Mouse (Mus musculus) C3H10T1/2 (cell line): Measurements from ENCODE around the gene Pdxdc1. TPM values are rescaled to one million over a fixed set of nuclear protein-coding genes. Genes with fewer than 3 reads are reported as not detected.

ENCODE experiments used
- polyA plus RNA-seq, 2 experiments: library from polyadenylated mRNA; unstranded; fragments of >200 nt; fragmentation: generic; extraction: Trizol; gene quantifications; one replicate each; pipeline ENCODE4 v1.2.1; 2012; ENCODE audit warnings: missing spikeins in 2 of 2

Gene Pdxdc1
- 10 to 100 TPM in 1 of 2 experiments, 1 to 10 TPM in 1; 6.1 to 39.3 TPM for polyA plus RNA-seq

GRCm38 (mm10) chr16:13902888-13903483 is at the start of gene Pdxdc1, which contains the start of gene Mpv17l:
Gene Pdxdc1 (minus strand): TSS chr16:13903131.
Gene Mpv17l (plus strand): TSS chr16:13903161.

GRCm38 (mm10) chr16:13818560-13819393 is 84.2 kb downstream of the Pdxdc1 start, which contains the start of gene Ntan1:
Gene Ntan1 (plus strand): TSS chr16:13818845.

Other genes starting within 250 kb of the Pdxdc1 start
- gene Parn, start 235.0 kb downstream of the Pdxdc1 start, polyA plus RNA-seq: 10 to 100 TPM in 1 of 2 experiments, 1 to 10 TPM in 1; 4.5 to 26.0 TPM
- gene Bfar, start 231.3 kb downstream of the Pdxdc1 start, polyA plus RNA-seq: 10 to 100 TPM in 1 of 2 experiments, 1 to 10 TPM in 1; 1.3 to 16.3 TPM
- 1 to 10 TPM in 1 of 2 experiments, under 1 TPM in 1; 0.08 to 1.6 TPM for gene 3110001I22Rik, start 231.2 kb downstream of the Pdxdc1 start, polyA plus RNA-seq
- not detected for gene Pla2g10, start 172.1 kb downstream of the Pdxdc1 start, polyA plus RNA-seq
- gene Rrn3, start 122.4 kb downstream of the Pdxdc1 start, polyA plus RNA-seq: 10 to 100 TPM in 1 of 2 experiments, 1 to 10 TPM in 1; 6.2 to 17.6 TPM
- gene Ntan1, start 84.3 kb downstream of the Pdxdc1 start, polyA plus RNA-seq: 10 to 100 TPM; 17.1 to 81.4 TPM
- 1 to 10 TPM in 1 of 2 experiments, under 1 TPM in 1; 0.20 to 1.3 TPM for gene Mpv17l, start within 50 bp of the Pdxdc1 start, polyA plus RNA-seq
- under 1 TPM; 0.02 to 0.28 TPM for gene 2900011O08Rik, start 83.5 kb upstream of the Pdxdc1 start, polyA plus RNA-seq
- under 1 TPM in 1 of 2 experiments, not detected in 1; 0.02 TPM for gene Ifitm7, start 83.8 kb upstream of the Pdxdc1 start, polyA plus RNA-seq